Mouse (Mus musculus) gastrocnemius, adult 18-20 months (tissue): ENCODE results near the gene Rfx3. TPM values are rescaled to one million over a fixed set of nuclear protein-coding genes. Genes with fewer than 3 reads are reported as not detected.

Experiments
- DNase-seq: peaks from one replicate; pipeline ENCODE4 v3.0.0; 2021; ENCODE audit warnings: low spot score
- total RNA-seq, 2 experiments: library from RNA; stranded (reverse); gene quantifications; 2 replicates each; pipeline ENCODE4 v1.2.3; 2021

The Rfx3 gene
- total RNA-seq, 2 experiments from 2014 or later = 1.8 to 3.2 TPM

GRCm38 (mm10) chr19:27736571-27736970 is 274.4 kb downstream of the Rfx3 start:
- no peak for DNase-seq

- no peak for DNase-seq
Measured at GRCm38 (mm10) chr19:27718931-27719330, 292.0 kb downstream of the Rfx3 start.

GRCm38 (mm10) chr19:27716274-27716673 is 294.7 kb downstream of the Rfx3 start:
- DNase-seq = no peak
